Mouse (Mus musculus) megakaryocyte, embryonic 14.5 days (primary cell): ENCODE measurements around the gene Atp6v1g2. TPM values are rescaled to one million over a fixed set of nuclear protein-coding genes. Genes with fewer than 3 reads are reported as not detected.

ENCODE experiments used
- H3K27me3 ChIP-seq: replicated peaks from 2 replicates; pipeline ENCODE3; 2012; ENCODE audit warnings: inconsistent platforms
- H3K36me3 ChIP-seq: replicated peaks from 2 replicates; pipeline ENCODE3; 2012; ENCODE audit warnings: low read length, inconsistent platforms, mixed read lengths
- H3K4me1 ChIP-seq: 2 replicates; pipeline ENCODE4 v1.6.1; 2012; ENCODE audit warnings: inconsistent platforms
- H3K4me3 ChIP-seq: replicated peaks from 2 replicates; pipeline ENCODE3; 2012; ENCODE audit warnings: moderate library complexity, mild to moderate bottlenecking, inconsistent platforms
- H3K9me3 ChIP-seq: 2 replicates; pipeline ENCODE4 v1.6.1; 2012; ENCODE audit warnings: inconsistent platforms
- FLI1 ChIP-seq: IDR thresholded peaks from 2 replicates; pipeline ENCODE4 v1.6.1; 2012; ENCODE audit warnings: low read length, inconsistent platforms, mixed read lengths
- GATA1 ChIP-seq: IDR thresholded peaks from 3 replicates; pipeline ENCODE4 v1.6.1; 2012; ENCODE audit warnings: mixed read lengths, low read length, inconsistent platforms, borderline replicate concordance
- polyA plus RNA-seq: library from polyadenylated mRNA; stranded (reverse); fragments of >175 nt; gene quantifications from 2 replicates; pipeline ENCODE4 v1.2.3, GENCODE M21; 2012; ENCODE audit warnings: low replicate concordance; ENCODE audit not compliant: insufficient read depth

Gene Atp6v1g2
- polyA plus RNA-seq, 1 experiment = 0.86 TPM

- H3K36me3 ChIP-seq = peaks cover 67% of the 10 kb centered on the region
Observed at GRCm38 (mm10) chr17:35252619-35253292, 19.3 kb downstream of the Atp6v1g2 start.

GRCm38 (mm10) chr17:35253293-35254093 is 20.0 kb downstream of the Atp6v1g2 start:
- peaks cover 17% of the 10 kb centered on the region for H3K27me3 ChIP-seq
- TF ChIP-seq GATA1 = no peak
- TF ChIP-seq FLI1 = no peak
- H3K36me3 ChIP-seq = peaks cover 60% of the 10 kb centered on the region
- no peaks in the 10 kb centered on the region for H3K9me3 ChIP-seq
- H3K4me3 ChIP-seq = no peak overlapping the region
- H3K4me1 ChIP-seq = peaks cover 41% of the 10 kb centered on the region

More at GRCm38 (mm10) chr17:35252619-35253292, 19.3 kb downstream of the Atp6v1g2 start:
- H3K4me1 ChIP-seq = peaks cover 38% of the 10 kb centered on the region
- H3K27me3 ChIP-seq = peaks cover 17% of the 10 kb centered on the region
- no peak for TF ChIP-seq FLI1
- TF ChIP-seq GATA1 = no peak
- no peaks in the 10 kb centered on the region for H3K9me3 ChIP-seq
- H3K4me3 ChIP-seq = no peak overlapping the region

- Histone ChIP-seq H3K27me3 (peaks cover 14% of the 10 kb centered on the region), H3K36me3 (peaks cover 50% of the 10 kb centered on the region), H3K4me1 (peaks cover 44% of the 10 kb centered on the region), H3K9me3 (no peaks in the 10 kb centered on the region), H3K4me3 (no peak overlapping the region)
- TF ChIP-seq GATA1 = no peak
Observed at GRCm38 (mm10) chr17:35254241-35255098, 21.0 kb downstream of the Atp6v1g2 start.

GRCm38 (mm10) chr17:35255301-35255700 is 21.8 kb downstream of the Atp6v1g2 start:
- H3K36me3 ChIP-seq = peaks cover 42% of the 10 kb centered on the region
- no peaks in the 10 kb centered on the region for H3K9me3 ChIP-seq
- TF ChIP-seq FLI1 (no peak), GATA1 (no peak)
- H3K27me3 ChIP-seq = peaks cover 12% of the 10 kb centered on the region
- peaks cover 48% of the 10 kb centered on the region for H3K4me1 ChIP-seq
- no peak overlapping the region for H3K4me3 ChIP-seq

GRCm38 (mm10) chr17:35255704-35256103 is 22.2 kb downstream of the Atp6v1g2 start:
- peaks cover 49% of the 10 kb centered on the region for H3K4me1 ChIP-seq
- H3K36me3 ChIP-seq = peaks cover 38% of the 10 kb centered on the region
- peak overlapping the region; percentile 1 for H3K4me3 ChIP-seq
- peaks cover 9% of the 10 kb centered on the region for H3K27me3 ChIP-seq
- H3K9me3 ChIP-seq = no peaks in the 10 kb centered on the region
- no peak for TF ChIP-seq GATA1
- TF ChIP-seq FLI1 = no peak

- Histone ChIP-seq H3K4me1 (peaks cover 59% of the 10 kb centered on the region), H3K36me3 (peaks cover 22% of the 10 kb centered on the region), H3K27me3 (peaks cover 7% of the 10 kb centered on the region), H3K9me3 (no peaks in the 10 kb centered on the region), H3K4me3 (peak overlapping the region; percentile 92)
- TF ChIP-seq FLI1 (no peak), GATA1 (no peak)
Observed at GRCm38 (mm10) chr17:35257378-35257777, 23.9 kb downstream of the Atp6v1g2 start.

GRCm38 (mm10) chr17:35257824-35258491 is 24.5 kb downstream of the Atp6v1g2 start:
- TF ChIP-seq GATA1 = no peak
- TF ChIP-seq FLI1 = no peak; the same call in 1 of the 2 replicates
- Histone ChIP-seq H3K36me3 (peaks cover 16% of the 10 kb centered on the region), H3K4me3 (peak overlapping the region; percentile 92), H3K27me3 (peaks cover 4% of the 10 kb centered on the region), H3K4me1 (peaks cover 64% of the 10 kb centered on the region), H3K9me3 (no peaks in the 10 kb centered on the region)

- H3K36me3 ChIP-seq = peaks cover 8% of the 10 kb centered on the region
- peaks cover 2% of the 10 kb centered on the region for H3K27me3 ChIP-seq
- no peak for TF ChIP-seq FLI1
- no peak for TF ChIP-seq GATA1
- H3K4me1 ChIP-seq = peaks cover 66% of the 10 kb centered on the region
- H3K9me3 ChIP-seq = no peaks in the 10 kb centered on the region
- H3K4me3 ChIP-seq = peak overlapping the region; percentile 78
Observed at GRCm38 (mm10) chr17:35258492-35259478, 25.3 kb downstream of the Atp6v1g2 start.

GRCm38 (mm10) chr17:35259621-35260020 is 26.2 kb downstream of the Atp6v1g2 start:
- peaks cover 3% of the 10 kb centered on the region for H3K36me3 ChIP-seq
- peaks cover 68% of the 10 kb centered on the region for H3K4me1 ChIP-seq
- no peaks in the 10 kb centered on the region for H3K9me3 ChIP-seq
- H3K4me3 ChIP-seq = peak overlapping the region; percentile 78
- H3K27me3 ChIP-seq = peaks cover 2% of the 10 kb centered on the region
- TF ChIP-seq GATA1 (no peak), FLI1 (no peak)
